Mouse (Mus musculus) hematopoietic stem cell, adult 5-6 weeks (primary cell): ENCODE data around the gene Rilp. TPM values are rescaled to one million over a fixed set of nuclear protein-coding genes. Genes with fewer than 3 reads are reported as not detected.

ENCODE experiments used
- ATAC-seq, 2 experiments: fragments of 125-278 bp in 1 of 2; replicated peaks in 1 of 2; 2 replicates each; pipeline ENCODE4 v1.8.0; 2016 to 2017; ENCODE audit warnings: inconsistent platforms in 2 of 2, mild to moderate bottlenecking in 2 of 2, moderate number of reproducible peaks in 2 of 2, low read depth in 1 of 2, moderate TSS enrichment in 1 of 2; ENCODE audit not compliant: low FRiP score in 2 of 2, poor library complexity in 2 of 2, severe bottlenecking in 2 of 2, insufficient read depth in 1 of 2, low TSS enrichment in 1 of 2
- total RNA-seq: library from RNA; stranded (forward); fragments of 172-1452, 232-1000 nt; gene quantifications from 2 replicates; pipeline ENCODE4 v1.2.3, GENCODE M21; 2017

The Rilp gene
- total RNA-seq: 0.75 TPM in 1 of 2 replicates, not detected in the other

- peak; percentile 46 to 47; a peak in 3 of 4 replicates for ATAC-seq
Observed at GRCm38 (mm10) chr11:75509741-75510626, at the start of gene Rilp. TSS of gene Rilp (plus strand) at chr11:75510094.

GRCm38 (mm10) chr11:75460103-75460843 lies 49.6 kb upstream of the Rilp start:
- peak; percentile 46 to 55 for ATAC-seq

- ATAC-seq: peak; percentile 83 to 86
Observed at GRCm38 (mm10) chr11:75460844-75461742, 48.8 kb upstream of the Rilp start, which contains the start of gene Tlcd2. TSS of gene Tlcd2 (plus strand) at chr11:75461715.

GRCm38 (mm10) chr11:75461743-75462252 lies 48.1 kb upstream of the Rilp start:
- ATAC-seq: no peak

- no peak for ATAC-seq
Observed at GRCm38 (mm10) chr11:75462253-75462783, 47.6 kb upstream of the Rilp start.

GRCm38 (mm10) chr11:75462865-75463336 lies 47.0 kb upstream of the Rilp start:
- no peak for ATAC-seq

GRCm38 (mm10) chr11:75463624-75464023 lies 46.3 kb upstream of the Rilp start:
- ATAC-seq: no peak

GRCm38 (mm10) chr11:75464417-75464816 lies 45.5 kb upstream of the Rilp start:
- ATAC-seq: no peak

- ATAC-seq: no peak
Observed at GRCm38 (mm10) chr11:75465051-75465450, 44.8 kb upstream of the Rilp start.

- no peak for ATAC-seq
Observed at GRCm38 (mm10) chr11:75466731-75467505, 43.0 kb upstream of the Rilp start.

GRCm38 (mm10) chr11:75467512-75468215 lies 42.2 kb upstream of the Rilp start:
- peak; percentile 61 to 80; a peak in 3 of 4 replicates for ATAC-seq

GRCm38 (mm10) chr11:75468410-75468809 lies 41.5 kb upstream of the Rilp start:
- no peak for ATAC-seq

GRCm38 (mm10) chr11:75469261-75469660 lies 40.6 kb upstream of the Rilp start:
- no peak for ATAC-seq

GRCm38 (mm10) chr11:75470675-75471074 lies 39.2 kb upstream of the Rilp start:
- ATAC-seq: no peak

GRCm38 (mm10) chr11:75472469-75473081 lies 37.3 kb upstream of the Rilp start:
- 0 out of 4 replicates have a peak, but pooled peaks of 1 of the 2 experiments have one; percentile 13 for ATAC-seq
